Mouse (Mus musculus): ENCODE data around the gene Syngr1.
A peak's percentile ranks its signal among the peaks of the same experiment; 100 is the strongest.

GRCm38 (mm10) chr15:80045749-80046148 is 45.4 kb upstream of the Syngr1 start:
- TF ChIP-seq POLR2A (IDR thresholded peaks at IDR 0.05; ENCODE audit: control insufficient read depth in 1 of 2, insufficient read depth in 1 of 2, low read depth in 1 of 2, low read length in 2 of 2, poor library complexity in 1 of 2) (no peak), USF1 (IDR thresholded peaks at IDR 0.05; ENCODE audit: low read depth, low read length) (no peak), CTCF (IDR thresholded peaks at IDR 0.05 in 2 of 3, conservative IDR thresholded peaks at IDR 0.05 in 1 of 3; ENCODE audit: control insufficient read depth in 1 of 3, insufficient read depth in 1 of 3, low read depth in 2 of 3, low read length in 3 of 3, poor library complexity in 1 of 3, severe bottlenecking in 1 of 3) (peak in 2 of 3 experiments; percentile 26 to 36; a peak in 3 of 6 replicates), JUND (IDR thresholded peaks at IDR 0.05; ENCODE audit: low read depth, low read length) (no peak), ZNF384 (IDR thresholded peaks at IDR 0.05; ENCODE audit: low read depth, low read length) (no peak), NRF1 (IDR thresholded peaks at IDR 0.05; ENCODE audit: insufficient read depth, low read depth, low read length, poor library complexity, severe bottlenecking) (no peak), EP300 (IDR thresholded peaks at IDR 0.05; ENCODE audit: low read depth in 1 of 2, low read length in 2 of 2) (no peak), TAL1 (IDR thresholded peaks at IDR 0.05; ENCODE audit: low read length) (no peak), E2F4 (IDR thresholded peaks at IDR 0.05; ENCODE audit: borderline replicate concordance, low read depth, low read length) (no peak), GABPA (IDR thresholded peaks at IDR 0.05; ENCODE audit: low read depth, low read length) (no peak), POLR2AphosphoS2 (IDR thresholded peaks at IDR 0.05; ENCODE audit: low read length) (no peak), RCOR1 (IDR thresholded peaks at IDR 0.05; ENCODE audit: low read depth, low read length) (no peak), MAZ (IDR thresholded peaks at IDR 0.05; ENCODE audit: low read depth, low read length) (no peak), GATA1 (IDR thresholded peaks at IDR 0.05; ENCODE audit: low read depth, low read length) (no peak)

Data from MEL (cell line).